Mouse (Mus musculus) kidney, adult 9 months (tissue): Measurements from ENCODE around the gene Gm10436.
"Not testable (repeated sequence)": the region's sequence is repeated elsewhere in the genome, so short reads cannot be mapped to it uniquely, and the experiment has no call there.

Source experiments
- DNase-seq: peaks from one replicate; pipeline ENCODE4 v3.0.0; 2022

Gm10436 gene

DNA sequence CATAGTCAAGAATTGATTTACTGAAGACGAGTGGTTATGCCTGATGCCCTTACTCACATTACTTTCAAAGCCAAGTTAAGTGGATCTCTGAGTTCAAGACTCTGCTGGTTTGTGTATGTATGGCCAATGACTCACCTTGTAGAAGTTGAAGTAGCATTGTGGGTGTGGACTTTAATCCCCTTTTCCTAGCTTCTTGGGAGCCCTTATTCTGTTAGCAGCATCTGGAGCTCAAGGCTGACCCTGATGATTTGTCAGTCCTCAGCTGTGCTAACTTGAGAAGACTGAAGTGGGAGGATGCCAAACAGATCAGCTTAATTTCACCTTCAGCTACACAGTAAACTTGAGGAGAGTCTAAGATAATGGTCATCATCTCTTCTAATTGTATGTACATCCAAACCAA, at the start of gene Gm10436:
TSS of gene Gm10436 (minus strand) at position 101 of the 400 bp plus-strand sequence.
- DNase-seq: not testable (repeated sequence)

DNA sequence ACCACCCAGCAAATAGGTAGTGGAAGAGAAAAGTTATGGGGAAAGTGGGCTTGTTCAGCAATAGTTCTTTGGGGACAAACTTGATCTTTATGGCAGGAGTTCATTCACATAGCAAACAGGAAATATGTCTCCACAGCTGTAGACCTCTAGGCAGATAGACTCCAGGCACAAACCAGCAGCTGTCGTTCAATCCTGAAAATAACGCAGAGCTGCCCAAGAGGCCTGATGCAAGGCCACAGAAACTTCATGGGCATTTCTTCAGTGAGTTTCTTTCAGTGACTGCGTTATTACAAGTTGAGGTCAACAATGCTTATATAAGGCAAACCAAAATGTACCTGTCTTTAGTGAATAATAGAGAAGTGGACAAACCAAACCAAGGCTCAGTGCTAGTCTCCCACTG, 37.5 kb upstream of the Gm10436 start:
- DNase-seq: no peak

DNA sequence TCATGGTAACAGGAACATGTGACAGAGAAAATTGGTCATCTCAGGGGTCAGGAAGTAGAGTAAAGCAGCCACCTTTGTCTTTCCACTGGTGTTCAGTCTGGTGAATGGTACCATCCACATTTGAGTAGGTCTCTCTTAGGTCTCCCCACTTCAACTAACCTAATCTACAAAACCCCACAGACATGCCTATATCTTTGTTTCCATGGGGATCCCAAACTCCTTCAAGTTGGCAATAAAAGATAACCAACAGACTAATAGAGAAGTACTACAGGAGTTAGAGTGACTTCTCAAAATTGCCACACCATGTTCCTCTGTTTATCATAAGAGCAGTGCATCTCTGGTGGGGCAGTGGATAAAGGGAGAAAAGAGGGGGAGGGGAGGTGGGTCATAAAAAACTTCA, 36.2 kb upstream of the Gm10436 start:
- DNase-seq: not testable (repeated sequence)

DNA sequence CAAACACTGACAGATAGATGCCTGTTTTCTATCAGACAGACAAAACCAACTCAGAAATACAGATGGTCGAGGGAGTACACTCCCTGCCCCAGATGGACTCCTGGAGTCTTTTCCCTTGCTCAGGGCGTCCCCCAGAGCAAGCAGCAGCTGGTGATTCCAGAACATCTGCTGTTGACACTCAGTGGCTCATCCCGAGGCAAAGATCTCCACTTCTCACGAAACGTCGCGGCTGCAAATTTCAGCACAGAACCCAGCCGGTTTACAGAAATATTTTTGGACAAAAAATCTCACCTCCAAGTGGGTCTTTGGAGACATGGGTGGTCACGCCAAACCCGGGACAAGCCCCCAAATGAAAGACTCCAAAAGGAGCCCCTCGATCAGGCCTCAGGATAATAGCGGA, 32.7 kb upstream of the Gm10436 start:
- no peak for DNase-seq

DNA sequence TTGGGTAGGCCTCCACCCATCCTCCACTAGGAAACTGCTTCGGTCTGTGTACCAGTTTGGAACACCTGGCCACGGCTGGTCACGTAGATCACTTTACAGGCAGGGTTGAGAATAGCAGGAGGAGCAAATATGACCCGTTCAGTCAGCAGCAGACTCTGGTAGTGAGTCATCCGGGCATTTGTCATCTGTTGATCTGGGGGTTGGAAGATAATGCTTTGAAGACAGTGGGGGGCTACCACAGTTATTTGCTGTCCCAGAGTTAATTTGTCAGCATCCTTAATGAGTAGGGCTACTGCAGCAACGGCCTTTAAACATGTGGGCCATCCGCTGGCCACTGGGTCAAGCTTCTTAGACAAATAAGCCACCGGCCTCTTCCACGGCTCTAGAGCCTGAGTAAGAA, 29.6 kb upstream of the Gm10436 start:
- not testable (repeated sequence) for DNase-seq

DNA sequence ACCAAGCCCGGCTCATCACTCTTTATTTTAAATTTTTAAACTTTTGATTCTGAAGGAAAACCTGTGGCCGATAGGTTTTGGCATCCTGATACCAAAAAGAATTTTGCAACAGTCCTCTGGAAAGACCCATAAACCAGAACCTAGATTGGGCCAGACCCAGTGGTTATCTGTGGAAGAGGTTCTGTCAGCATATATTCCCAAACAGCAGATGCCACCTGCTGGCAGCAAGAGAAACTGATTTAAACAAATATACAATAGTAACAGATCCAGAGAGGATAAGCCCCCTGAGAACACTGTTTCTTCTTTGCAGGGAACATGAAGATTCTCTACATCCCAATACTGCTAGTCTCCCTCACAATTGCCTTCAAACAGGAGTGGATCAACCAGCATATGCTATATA, 20.9 kb upstream of the Gm10436 start:
- DNase-seq: no peak
